Mouse (Mus musculus) E14TG2a.4 (cell line): Measurements from ENCODE around the gene Vps13d.

Experiments
- CTCF ChIP-seq: conservative IDR thresholded peaks from 2 replicates; pipeline ENCODE4 v1.5.1; 2014; ENCODE audit warnings: low read length
- POU5F1 ChIP-seq: IDR thresholded peaks from 2 replicates; pipeline ENCODE4 v1.6.1; 2014; ENCODE audit warnings: low read length, borderline replicate concordance

DNA sequence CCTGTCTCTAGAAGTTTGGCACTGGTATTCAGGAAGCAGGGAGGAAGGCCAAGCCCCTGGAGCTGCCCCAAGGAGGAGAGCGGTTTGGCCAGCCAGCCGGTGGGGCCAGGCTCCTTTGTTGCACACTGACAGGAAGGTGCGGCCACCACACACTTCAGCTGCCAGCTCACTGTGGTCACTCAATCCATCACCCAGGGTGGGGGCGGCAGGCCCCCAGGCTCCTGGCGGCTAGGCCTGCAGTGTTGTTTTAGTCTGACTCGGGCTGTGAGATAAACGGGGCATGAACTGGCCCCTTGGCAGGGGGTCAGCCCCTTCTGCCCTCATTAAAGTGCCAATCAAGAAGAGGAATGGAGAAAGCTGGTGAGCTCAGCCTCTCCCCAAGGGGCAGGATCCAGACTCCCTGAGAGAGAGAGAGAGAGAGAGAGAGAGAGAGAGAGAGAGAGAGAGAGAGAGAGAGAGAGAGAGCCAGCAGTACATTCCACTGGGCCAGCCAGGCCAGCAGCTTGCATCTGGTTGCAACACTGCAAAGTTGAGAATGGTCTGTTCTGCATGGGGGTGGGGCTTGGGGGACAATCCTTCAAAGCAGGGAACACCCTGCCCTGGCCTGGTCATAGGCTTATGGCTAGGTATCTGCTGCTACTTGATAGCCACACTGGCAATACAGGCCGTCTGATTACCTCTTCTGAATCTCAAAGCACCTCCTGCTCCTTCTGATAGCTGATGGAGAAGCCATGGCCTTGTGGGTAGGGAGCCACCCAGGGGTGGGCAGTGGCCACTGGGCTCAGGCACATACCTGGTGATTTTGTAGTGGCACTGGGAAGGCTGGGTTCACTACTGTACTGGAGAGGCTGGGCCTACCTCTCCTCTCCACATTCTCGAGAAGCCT lies 245.1 kb downstream of the Vps13d start:
- no peak for TF ChIP-seq CTCF
- no peak for TF ChIP-seq POU5F1
